In the genomic region with DNA sequence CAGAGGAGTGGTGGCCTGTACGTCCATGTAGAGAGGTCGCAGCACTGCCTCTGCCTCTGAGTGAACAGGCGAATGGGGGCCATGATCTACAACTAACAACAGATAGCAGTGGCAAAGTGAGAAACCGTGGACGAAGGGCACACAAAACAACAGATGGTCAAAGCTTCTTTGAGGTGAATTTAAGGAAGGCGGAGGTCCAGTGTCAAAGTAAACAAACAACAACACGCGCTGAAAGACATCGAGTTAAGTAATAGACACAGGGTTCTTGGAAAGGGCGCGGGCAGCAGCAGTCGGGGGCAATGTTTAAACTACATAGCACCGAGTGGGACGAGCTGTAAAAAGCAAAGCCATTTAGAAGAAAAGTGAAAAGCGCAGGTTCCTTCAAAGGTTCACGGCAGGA, we compare ENCODE assay signal across 8 mouse cellular contexts. TPM values are rescaled to one million over a fixed set of nuclear protein-coding genes. Genes with fewer than 3 reads are reported as not detected.
A peak's percentile ranks its signal among the peaks of the same experiment; 100 is the strongest.
DNase-seq lines count a peak whose midpoint lies in the region; ATAC-seq and TF ChIP-seq lines count a peak whose summit lies in the region.

No protein-coding gene starts in this region.

- no peak for TF ChIP-seq EP300 in stomach, postnatal 0 days (optimal IDR thresholded peaks at IDR 0.05)

- H3K36me3 ChIP-seq in heart, embryonic 10.5 days = peaks cover 42% of the 10 kb centered on the region
- H3K36me3 ChIP-seq in G1E (replicated peaks) = peaks cover 55% of the 10 kb centered on the region
- peaks cover 27% of the 10 kb centered on the region for H3K36me3 ChIP-seq in forebrain, embryonic 13.5 days (ENCODE audit: poor library complexity, severe bottlenecking)
- H3K36me3 ChIP-seq in liver, embryonic 12.5 days = peaks cover 58% of the 10 kb centered on the region
- peaks cover 9% of the 10 kb centered on the region for H3K36me3 ChIP-seq in stomach, postnatal 0 days (ENCODE audit: control insufficient read depth, insufficient read depth, low read length)

- no peak for ATAC-seq in G1E (ENCODE audit: extremely low read depth, insufficient number of reproducible peaks, low FRiP score, poor library complexity, severe bottlenecking)
- peak; percentile 4; the same call in 1 of the 2 replicates for ATAC-seq in forebrain, embryonic 13.5 days
- ATAC-seq in liver, embryonic 12.5 days = peak; percentile 8; the same call in 1 of the 2 replicates
- no peak for ATAC-seq in stomach, postnatal 0 days (ENCODE audit: low FRiP score, low TSS enrichment)

- H3K27me3 ChIP-seq in heart, embryonic 10.5 days (ENCODE audit: insufficient read depth, poor library complexity, severe bottlenecking) = no peaks in the 10 kb centered on the region
- no peaks in the 10 kb centered on the region for H3K27me3 ChIP-seq in G1E (ENCODE audit: insufficient read depth, low read length)
- no peaks in the 10 kb centered on the region for H3K27me3 ChIP-seq in forebrain, embryonic 13.5 days
- no peaks in the 10 kb centered on the region for H3K27me3 ChIP-seq in liver, embryonic 12.5 days (replicated peaks)
- H3K27me3 ChIP-seq in stomach, postnatal 0 days (ENCODE audit: control insufficient read depth, insufficient read depth, low read length) = no peaks in the 10 kb centered on the region

- DNase-seq in heart, embryonic 10.5 days (ENCODE audit: low spot score) = no peak
- DNase-seq in heart, adult 8-10 months (ENCODE audit: low spot score) = no peak
- DNase-seq in G1E (ENCODE audit: low spot score) = no peak
- no peak for DNase-seq in stomach, postnatal 0 days (ENCODE audit: low spot score)
- no peak for DNase-seq in gastrocnemius, postnatal 10 days
- no peak for DNase-seq in cerebellum, adult 9-11 months

- H3K9me3 ChIP-seq in heart, embryonic 10.5 days = no peaks in the 10 kb centered on the region
- H3K9me3 ChIP-seq in G1E (replicated peaks) = no peaks in the 10 kb centered on the region
- no peaks in the 10 kb centered on the region for H3K9me3 ChIP-seq in forebrain, embryonic 13.5 days (replicated peaks)
- H3K9me3 ChIP-seq in liver, embryonic 12.5 days (replicated peaks) = no peaks in the 10 kb centered on the region
- H3K9me3 ChIP-seq in stomach, postnatal 0 days (ENCODE audit: control insufficient read depth, low read length) = no peaks in the 10 kb centered on the region

- peak overlapping the region; percentile 94 for H3K27ac ChIP-seq in heart, embryonic 10.5 days
- H3K27ac ChIP-seq in forebrain, embryonic 13.5 days = peak overlapping the region; percentile 91
- H3K27ac ChIP-seq in liver, embryonic 12.5 days = peak overlapping the region; percentile 96
- H3K27ac ChIP-seq in stomach, postnatal 0 days (replicated peaks) = peak overlapping the region; percentile 93

- WGBS in heart, embryonic 10.5 days = 2% methylated on average over 16 of the region's 16 CpGs
- WGBS in forebrain, embryonic 13.5 days = 2% methylated on average over 16 of the region's 16 CpGs
- WGBS in liver, embryonic 12.5 days (ENCODE audit: insufficient replicate concordance) = 3% methylated on average over 16 of the region's 16 CpGs
- 1% methylated on average over 16 of the region's 16 CpGs for WGBS in stomach, postnatal 0 days

- TF ChIP-seq CTCF in G1E (IDR thresholded peaks at IDR 0.05; ENCODE audit: low read depth, low read length) = no peak
- TF ChIP-seq CTCF in stomach, postnatal 0 days (IDR thresholded peaks at IDR 0.05; ENCODE audit: low read depth) = no peak

- peak overlapping the region; percentile 80 for H3K9ac ChIP-seq in forebrain, embryonic 13.5 days
- H3K9ac ChIP-seq in liver, embryonic 12.5 days = peak overlapping the region; percentile 85
- H3K9ac ChIP-seq in stomach, postnatal 0 days (ENCODE audit: low read length) = peak overlapping the region; percentile 88

- peaks cover 9% of the 10 kb centered on the region; the same call in 1 of the 2 replicates for H3K4me1 ChIP-seq in heart, embryonic 10.5 days
- H3K4me1 ChIP-seq in G1E (ENCODE audit: insufficient read depth, low read depth, low read length) = peaks cover 26% of the 10 kb centered on the region
- peaks cover 19% of the 10 kb centered on the region for H3K4me1 ChIP-seq in forebrain, embryonic 13.5 days
- H3K4me1 ChIP-seq in liver, embryonic 12.5 days = peaks cover 26% of the 10 kb centered on the region
- peaks cover 3% of the 10 kb centered on the region; the same call in 1 of the 2 replicates for H3K4me1 ChIP-seq in stomach, postnatal 0 days (replicated peaks; ENCODE audit: control insufficient read depth, insufficient read depth)

- H3K4me2 ChIP-seq in forebrain, embryonic 13.5 days = peak overlapping the region; percentile 76
- peak overlapping the region; percentile 91 for H3K4me2 ChIP-seq in liver, embryonic 12.5 days
- H3K4me2 ChIP-seq in stomach, postnatal 0 days (replicated peaks; ENCODE audit: low read depth) = peak overlapping the region; percentile 83

- H3K4me3 ChIP-seq in heart, embryonic 10.5 days = peak overlapping the region; percentile 82
- peak overlapping the region; percentile 86 for H3K4me3 ChIP-seq in G1E (ENCODE audit: low read depth, low read length)
- H3K4me3 ChIP-seq in forebrain, embryonic 13.5 days = peak overlapping the region; percentile 67
- H3K4me3 ChIP-seq in liver, embryonic 12.5 days = peak overlapping the region; percentile 82
- H3K4me3 ChIP-seq in stomach, postnatal 0 days (ENCODE audit: low read depth, low read length) = peak overlapping the region; percentile 74

RNA-seq across cellular contexts. Expression of gene Romo1, which starts 0.5 kb away (rescaled TPM):
- 431 and 437 TPM in 2 replicates for polyA plus RNA-seq in heart, embryonic 10.5 days (2016; fragmentation: Nextera tagmentation; extraction: Ambion mirVana)
- total RNA-seq in heart, adult 8-10 months (2022) = 100 to 1,000 TPM; 303 to 403 (median 332) TPM
- total RNA-seq in G1E (2014; fragmentation: Nextera tagmentation) (99.3 and 127 TPM in 2 replicates), G1E (2017) (38.4 and 52.4 TPM in 2 replicates)
- polyA plus RNA-seq in G1E (2012) = 300 and 385 TPM in 2 replicates
- 389 and 451 TPM in 2 replicates for polyA plus RNA-seq in forebrain, embryonic 13.5 days (2015; fragmentation: Nextera tagmentation; extraction: Ambion mirVana)
- 302 and 311 TPM in 2 replicates for polyA plus RNA-seq in liver, embryonic 12.5 days (2016; fragmentation: Nextera tagmentation; extraction: Ambion mirVana)
- polyA plus RNA-seq in stomach, postnatal 0 days (2015; fragmentation: Nextera tagmentation; extraction: Ambion mirVana) = 378 and 415 TPM in 2 replicates
- total RNA-seq in gastrocnemius, postnatal 10 days (2021) = 100 to 1,000 TPM; 207 to 226 TPM

RNA-seq across cellular contexts. Expression of gene Nfs1, which starts 0.6 kb away (rescaled TPM):
- 54.5 and 65.2 TPM in 2 replicates for polyA plus RNA-seq in heart, embryonic 10.5 days (2016; fragmentation: Nextera tagmentation; extraction: Ambion mirVana)
- 100 to 1,000 TPM; 104 to 115 (median 107) TPM for total RNA-seq in heart, adult 8-10 months (2022)
- 27.9 and 33.9 TPM in 2 replicates for total RNA-seq in G1E (2014; fragmentation: Nextera tagmentation)
- 46.2 and 49.1 TPM in 2 replicates for total RNA-seq in G1E (2017)
- 31.4 and 36.3 TPM in 2 replicates for polyA plus RNA-seq in G1E (2012)
- polyA plus RNA-seq in forebrain, embryonic 13.5 days (2015; fragmentation: Nextera tagmentation; extraction: Ambion mirVana) = 36.7 and 38.8 TPM in 2 replicates
- 70.7 and 72.0 TPM in 2 replicates for polyA plus RNA-seq in liver, embryonic 12.5 days (2016; fragmentation: Nextera tagmentation; extraction: Ambion mirVana)
- polyA plus RNA-seq in stomach, postnatal 0 days (2015; fragmentation: Nextera tagmentation; extraction: Ambion mirVana) = 40.3 and 43.5 TPM in 2 replicates
- total RNA-seq in gastrocnemius, postnatal 10 days (2021) = 10 to 100 TPM; 48.4 to 55.1 TPM

RNA-seq across cellular contexts. Expression of gene Gm28036, which starts 16.5 kb away (rescaled TPM):
- 12.4 and 18.4 TPM in 2 replicates for polyA plus RNA-seq in heart, embryonic 10.5 days (2016; fragmentation: Nextera tagmentation; extraction: Ambion mirVana)
- 10 to 100 TPM in 2 of 4 experiments, 1 to 10 TPM in 2; 9.4 to 12.1 (median 10.2) TPM for total RNA-seq in heart, adult 8-10 months (2022)
- 17.3 and 17.6 TPM in 2 replicates for total RNA-seq in G1E (2014; fragmentation: Nextera tagmentation)
- 12.0 and 15.6 TPM in 2 replicates for total RNA-seq in G1E (2017)
- polyA plus RNA-seq in G1E (2012) = 9.0 and 13.5 TPM in 2 replicates
- polyA plus RNA-seq in forebrain, embryonic 13.5 days (2015; fragmentation: Nextera tagmentation; extraction: Ambion mirVana) = 20.7 and 21.2 TPM in 2 replicates
- polyA plus RNA-seq in liver, embryonic 12.5 days (2016; fragmentation: Nextera tagmentation; extraction: Ambion mirVana) = 11.1 and 11.6 TPM in 2 replicates
- polyA plus RNA-seq in stomach, postnatal 0 days (2015; fragmentation: Nextera tagmentation; extraction: Ambion mirVana) = 4.3 and 5.1 TPM in 2 replicates
- 10 to 100 TPM; 12.8 to 13.4 TPM for total RNA-seq in gastrocnemius, postnatal 10 days (2021)

RNA-seq across cellular contexts. Expression of gene Rbm12, which starts 31.6 kb away (rescaled TPM):
- polyA plus RNA-seq in heart, embryonic 10.5 days (2016; fragmentation: Nextera tagmentation; extraction: Ambion mirVana) = 33.0 and 35.1 TPM in 2 replicates
- 10 to 100 TPM in 2 of 4 experiments, 1 to 10 TPM in 2; 8.4 to 20.4 (median 13.6) TPM for total RNA-seq in heart, adult 8-10 months (2022)
- 50.5 and 67.5 TPM in 2 replicates for total RNA-seq in G1E (2014; fragmentation: Nextera tagmentation)
- 25.4 and 39.7 TPM in 2 replicates for total RNA-seq in G1E (2017)
- polyA plus RNA-seq in G1E (2012) = 5.6 TPM in 2 replicates
- polyA plus RNA-seq in forebrain, embryonic 13.5 days (2015; fragmentation: Nextera tagmentation; extraction: Ambion mirVana) = 30.0 and 39.0 TPM in 2 replicates
- polyA plus RNA-seq in liver, embryonic 12.5 days (2016; fragmentation: Nextera tagmentation; extraction: Ambion mirVana) = 15.5 and 17.2 TPM in 2 replicates
- 8.0 and 8.8 TPM in 2 replicates for polyA plus RNA-seq in stomach, postnatal 0 days (2015; fragmentation: Nextera tagmentation; extraction: Ambion mirVana)
- 10 to 100 TPM; 13.9 to 17.9 TPM for total RNA-seq in gastrocnemius, postnatal 10 days (2021)

RNA-seq across cellular contexts. Expression of gene Cpne1, which starts 31.6 kb away (rescaled TPM):
- 42.6 and 55.3 TPM in 2 replicates for polyA plus RNA-seq in heart, embryonic 10.5 days (2016; fragmentation: Nextera tagmentation; extraction: Ambion mirVana)
- total RNA-seq in heart, adult 8-10 months (2022) = 10 to 100 TPM in 3 of 4 experiments, 1 to 10 TPM in 1; 9.4 to 13.7 (median 11.9) TPM
- total RNA-seq in G1E (2014; fragmentation: Nextera tagmentation) (43.2 and 63.3 TPM in 2 replicates), G1E (2017) (40.1 and 42.0 TPM in 2 replicates)
- 55.9 and 73.7 TPM in 2 replicates for polyA plus RNA-seq in G1E (2012)
- 42.6 and 44.9 TPM in 2 replicates for polyA plus RNA-seq in forebrain, embryonic 13.5 days (2015; fragmentation: Nextera tagmentation; extraction: Ambion mirVana)
- polyA plus RNA-seq in liver, embryonic 12.5 days (2016; fragmentation: Nextera tagmentation; extraction: Ambion mirVana) = 36.2 and 37.6 TPM in 2 replicates
- 24.7 and 27.2 TPM in 2 replicates for polyA plus RNA-seq in stomach, postnatal 0 days (2015; fragmentation: Nextera tagmentation; extraction: Ambion mirVana)
- 10 to 100 TPM; 14.5 to 15.1 TPM for total RNA-seq in gastrocnemius, postnatal 10 days (2021)

Comparison
In these comparisons a context has a peak if more than half of its experiments do, and no peak if none do; other contexts are left out.
1. ATAC-seq: peak in forebrain, embryonic 13.5 days (single experiment) and liver, embryonic 12.5 days (single experiment); none in G1E (single experiment) and stomach, postnatal 0 days (single experiment).
2. Peak in every context shown above with its lines, with median percentiles within 50 percentile points of each other: H3K27ac ChIP-seq, H3K4me3 ChIP-seq, H3K4me2 ChIP-seq and H3K9ac ChIP-seq.